Mouse (Mus musculus): ENCODE results near the gene Olfr444. TPM values are rescaled to one million over a fixed set of nuclear protein-coding genes. Genes with fewer than 3 reads are reported as not detected.

Gene Olfr444
- not detected in 2 replicates for polyA plus RNA-seq (2016; fragmentation: Nextera tagmentation; extraction: Ambion mirVana)

- Histone ChIP-seq H3K4me1 (replicated peaks) (no peaks in the 10 kb centered on the region), H3K4me2 (no peak within 1 kb of the TSS), H3K27me3 (replicated peaks) (no peaks in the 10 kb centered on the region), H3K9me3 (replicated peaks) (peaks cover 6% of the 10 kb centered on the region), H3K36me3 (no peaks in the 10 kb centered on the region), H3K4me3 (no peak within 1 kb of the TSS), H3K27ac (ENCODE audit: poor library complexity, severe bottlenecking) (no peak within 1 kb of the TSS), H3K9ac (no peak within 1 kb of the TSS)
- 63% methylated on average over 1 of the region's 1 CpGs for WGBS
- no peak for ATAC-seq (ENCODE audit: insufficient number of reproducible peaks, low FRiP score)
Measured at GRCm38 (mm10) chr6:42948767-42949166, at the start of gene Olfr444. Gene Olfr444 (plus strand): TSS chr6:42949067.

- no peaks in the 10 kb centered on the region for H3K9me3 ChIP-seq (replicated peaks)
- peaks cover 5% of the 10 kb centered on the region; the same call in 1 of the 2 replicates for H3K4me1 ChIP-seq (replicated peaks)
- H3K9ac ChIP-seq, result no peak overlapping the region
- H3K4me3 ChIP-seq, result no peak overlapping the region
- H3K36me3 ChIP-seq, result no peaks in the 10 kb centered on the region
- WGBS, result 6% methylated on average over 1 of the region's 1 CpGs
- H3K27me3 ChIP-seq (replicated peaks), result no peaks in the 10 kb centered on the region
- no peak overlapping the region for H3K4me2 ChIP-seq
- ATAC-seq (ENCODE audit: insufficient number of reproducible peaks, low FRiP score), result no peak
- H3K27ac ChIP-seq (ENCODE audit: poor library complexity, severe bottlenecking), result no peak overlapping the region
Measured at GRCm38 (mm10) chr6:42900345-42900744, 48.5 kb upstream of the Olfr444 start.

- Histone ChIP-seq H3K4me3 (no peak within 1 kb of the TSS), H3K4me1 (replicated peaks) (no peaks in the 10 kb centered on the region), H3K9ac (no peak within 1 kb of the TSS), H3K36me3 (no peaks in the 10 kb centered on the region), H3K4me2 (no peak within 1 kb of the TSS), H3K9me3 (replicated peaks) (no peaks in the 10 kb centered on the region), H3K27ac (ENCODE audit: poor library complexity, severe bottlenecking) (no peak within 1 kb of the TSS), H3K27me3 (replicated peaks) (no peaks in the 10 kb centered on the region)
- ATAC-seq (ENCODE audit: insufficient number of reproducible peaks, low FRiP score), result no peak
Measured at GRCm38 (mm10) chr6:42908578-42908977, 40.3 kb upstream of the Olfr444 start, which contains the start of gene Olfr447. Gene Olfr447 (plus strand): TSS chr6:42908878.

- Histone ChIP-seq H3K4me2 (no peak within 1 kb of the TSS), H3K4me1 (replicated peaks) (no peaks in the 10 kb centered on the region), H3K36me3 (no peaks in the 10 kb centered on the region), H3K27me3 (replicated peaks) (no peaks in the 10 kb centered on the region), H3K9ac (no peak within 1 kb of the TSS), H3K27ac (ENCODE audit: poor library complexity, severe bottlenecking) (no peak within 1 kb of the TSS), H3K9me3 (replicated peaks) (no peaks in the 10 kb centered on the region), H3K4me3 (no peak within 1 kb of the TSS)
- 63% methylated on average over 2 of the region's 2 CpGs for WGBS
- no peak for ATAC-seq (ENCODE audit: insufficient number of reproducible peaks, low FRiP score)
Measured at GRCm38 (mm10) chr6:42921077-42921476, 27.8 kb upstream of the Olfr444 start, which contains the start of gene Olfr446. Gene Olfr446 (plus strand): TSS chr6:42921377.

GRCm38 (mm10) chr6:42980377-42980776 is 31.5 kb downstream of the Olfr444 start:
- Histone ChIP-seq H3K36me3 (no peaks in the 10 kb centered on the region), H3K4me1 (replicated peaks) (no peaks in the 10 kb centered on the region), H3K27me3 (replicated peaks) (no peaks in the 10 kb centered on the region), H3K9ac (no peak overlapping the region), H3K9me3 (replicated peaks) (no peaks in the 10 kb centered on the region), H3K27ac (ENCODE audit: poor library complexity, severe bottlenecking) (no peak overlapping the region), H3K4me3 (no peak overlapping the region), H3K4me2 (no peak overlapping the region)
- no peak for ATAC-seq (ENCODE audit: insufficient number of reproducible peaks, low FRiP score)

Other genes with a start within 250 kb of the Olfr444 start
- 60.3 and 61.6 TPM in 2 replicates for gene Tcaf1, start 239.0 kb upstream of the Olfr444 start, polyA plus RNA-seq (2016; fragmentation: Nextera tagmentation; extraction: Ambion mirVana)
- gene Olfr453, start 209.7 kb upstream of the Olfr444 start, polyA plus RNA-seq (2016; fragmentation: Nextera tagmentation; extraction: Ambion mirVana), result not detected in 2 replicates
- not detected in 2 replicates for gene Olfr38, start 192.7 kb upstream of the Olfr444 start, polyA plus RNA-seq (2016; fragmentation: Nextera tagmentation; extraction: Ambion mirVana)
- not detected in 2 replicates for gene Olfr452, start 164.0 kb upstream of the Olfr444 start, polyA plus RNA-seq (2016; fragmentation: Nextera tagmentation; extraction: Ambion mirVana)
- gene Olfr450, start 137.1 kb upstream of the Olfr444 start, polyA plus RNA-seq (2016; fragmentation: Nextera tagmentation; extraction: Ambion mirVana), result not detected in 2 replicates
- gene Olfr449, start 114.7 kb upstream of the Olfr444 start, polyA plus RNA-seq (2016; fragmentation: Nextera tagmentation; extraction: Ambion mirVana), result not detected in 2 replicates
- gene Olfr448, start 58.6 kb upstream of the Olfr444 start, polyA plus RNA-seq (2016; fragmentation: Nextera tagmentation; extraction: Ambion mirVana), result not detected in 2 replicates
- gene Olfr447, start 40.2 kb upstream of the Olfr444 start, polyA plus RNA-seq (2016; fragmentation: Nextera tagmentation; extraction: Ambion mirVana), result not detected in 2 replicates
- not detected in 2 replicates for gene Olfr446, start 27.7 kb upstream of the Olfr444 start, polyA plus RNA-seq (2016; fragmentation: Nextera tagmentation; extraction: Ambion mirVana)
- not detected in 2 replicates for gene Olfr441, start 157.3 kb downstream of the Olfr444 start, polyA plus RNA-seq (2016; fragmentation: Nextera tagmentation; extraction: Ambion mirVana)
- gene Olfr237-ps1, start 197.5 kb downstream of the Olfr444 start, polyA plus RNA-seq (2016; fragmentation: Nextera tagmentation; extraction: Ambion mirVana), result not detected in 2 replicates
- not detected in 2 replicates for gene Olfr437, start 214.2 kb downstream of the Olfr444 start, polyA plus RNA-seq (2016; fragmentation: Nextera tagmentation; extraction: Ambion mirVana)
- not detected in 2 replicates for gene Olfr13, start 223.1 kb downstream of the Olfr444 start, polyA plus RNA-seq (2016; fragmentation: Nextera tagmentation; extraction: Ambion mirVana)
- not detected in 2 replicates for gene Olfr435, start 248.1 kb downstream of the Olfr444 start, polyA plus RNA-seq (2016; fragmentation: Nextera tagmentation; extraction: Ambion mirVana)

All from heart, embryonic 12.5 days (tissue).